Mouse (Mus musculus) heart, postnatal 0 days (tissue): ENCODE results near the gene Hecw2.

Source experiments
- CTCF ChIP-seq: IDR thresholded peaks from 2 replicates; pipeline ENCODE4 v1.5.1; 2016; ENCODE audit warnings: antibody characterized with exemption, control low read depth, low read depth
- EP300 ChIP-seq: IDR thresholded peaks from 2 replicates; pipeline ENCODE4 v1.6.1; 2016; ENCODE audit warnings: antibody characterized with exemption, low read depth

DNA sequence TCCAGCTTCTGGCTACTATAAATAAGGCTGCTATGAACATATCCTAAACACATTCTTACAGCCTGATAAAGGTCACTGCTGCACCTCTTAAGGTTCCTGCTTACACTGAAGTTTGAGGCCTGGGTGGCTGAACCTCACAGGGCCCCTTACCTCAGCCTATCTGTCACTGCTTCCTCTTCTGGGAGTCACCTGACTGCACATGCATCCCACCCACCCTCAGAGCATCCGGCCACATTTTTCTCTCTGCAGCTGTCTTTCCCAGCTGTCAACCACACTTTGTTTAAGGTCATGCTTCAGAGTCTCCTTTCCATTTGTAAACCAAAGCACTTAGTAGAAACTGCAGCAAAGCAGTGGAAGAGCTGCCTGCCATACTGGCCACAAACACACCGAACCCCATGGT is 403.6 kb downstream of the Hecw2 start:
- no peak for TF ChIP-seq CTCF
- TF ChIP-seq EP300, result no peak
